Mouse (Mus musculus) limb, embryonic 14.5 days (tissue): ENCODE measurements around the gene Fgd5. TPM values are rescaled to one million over a fixed set of nuclear protein-coding genes. Genes with fewer than 3 reads are reported as not detected.

Source experiments
- ATAC-seq: fragments of 200-750 bp; cut with Nextera tagmentation; 2 replicates; pipeline ENCODE4 v1.8.0; 2017; ENCODE audit warnings: low read depth, moderate number of reproducible peaks, moderate TSS enrichment; ENCODE audit not compliant: low FRiP score
- DNase-seq: peaks from one replicate; pipeline ENCODE4 v3.0.0-alpha.2; 2015; ENCODE audit warnings: low spot score
- H3K27ac ChIP-seq: fragments of 300-500 bp; sonication (generic); replicated peaks from 2 replicates; pipeline ENCODE4 v1.5.1; 2014; ENCODE audit warnings: low read depth, mild to moderate bottlenecking, low read length, moderate library complexity, mixed read lengths
- H3K27me3 ChIP-seq: fragments of 300-500 bp; sonication (generic); 2 replicates; pipeline ENCODE4 v1.6.1; 2014; ENCODE audit warnings: low read length, mixed read lengths; ENCODE audit not compliant: control insufficient read depth, insufficient read depth
- H3K36me3 ChIP-seq: fragments of 300-500 bp; sonication (generic); 2 replicates; pipeline ENCODE4 v1.6.1; 2014; ENCODE audit warnings: mild to moderate bottlenecking, low read length, moderate library complexity, mixed read lengths; ENCODE audit not compliant: control insufficient read depth, insufficient read depth
- H3K4me1 ChIP-seq: fragments of 300-500 bp; sonication (generic); 2 replicates; pipeline ENCODE4 v1.6.1; 2014; ENCODE audit warnings: antibody characterized with exemption, low read length, mixed read lengths; ENCODE audit not compliant: control insufficient read depth, insufficient read depth
- H3K4me2 ChIP-seq: fragments of 300-500 bp; sonication (generic); replicated peaks from 2 replicates; pipeline ENCODE4 v1.6.1; 2014; ENCODE audit warnings: low read depth, mild to moderate bottlenecking, low read length, moderate library complexity; ENCODE audit not compliant: severe bottlenecking
- H3K4me3 ChIP-seq: fragments of 300-500 bp; sonication (generic); replicated peaks from 2 replicates; pipeline ENCODE4 v1.5.1; 2014; ENCODE audit warnings: low read length
- H3K9ac ChIP-seq: fragments of 300-500 bp; sonication (generic); 2 replicates; pipeline ENCODE4 v1.6.1; 2014; ENCODE audit warnings: mild to moderate bottlenecking, low read depth, low read length, moderate library complexity; ENCODE audit not compliant: severe bottlenecking
- H3K9me3 ChIP-seq: fragments of 300-500 bp; sonication (generic); 2 replicates; pipeline ENCODE4 v1.6.1; 2016; ENCODE audit warnings: low read length; ENCODE audit not compliant: control insufficient read depth
- POLR2A ChIP-seq: fragments of 200-500 bp; IDR thresholded peaks from 2 replicates; pipeline ENCODE4 v1.8.0; 2012; ENCODE audit warnings: inconsistent platforms, mild to moderate bottlenecking, moderate library complexity, borderline replicate concordance; ENCODE audit not compliant: insufficient read depth, insufficient read length; ENCODE audit errors: extremely low read depth
- WGBS: fragments of 180-500 bp; shearing (Covaris S2); extraction: QIAGEN DNeasy Blood & Tissue Kit; methylation state at CpG from one replicate; pipeline ENCODE4 v1.1.7; 2014; 5-methylcytosine and 5-hydroxymethylcytosine counted together
- polyA plus RNA-seq, 2 experiments: library from polyadenylated mRNA; depleted of rRNA in 1 of 2; stranded (reverse) in 1 of 2; unstranded in 1 of 2; fragments of >200 nt; fragmentation: Nextera tagmentation in 1 of 2; extraction: Ambion mirVana in 1 of 2; gene quantifications; 2 replicates each; pipeline versions ENCODE4 v1.2.1 to v1.2.3; 2012 to 2014

The Fgd5 gene
- polyA plus RNA-seq, 2 experiments = 8.5 to 10.9 TPM

DNA sequence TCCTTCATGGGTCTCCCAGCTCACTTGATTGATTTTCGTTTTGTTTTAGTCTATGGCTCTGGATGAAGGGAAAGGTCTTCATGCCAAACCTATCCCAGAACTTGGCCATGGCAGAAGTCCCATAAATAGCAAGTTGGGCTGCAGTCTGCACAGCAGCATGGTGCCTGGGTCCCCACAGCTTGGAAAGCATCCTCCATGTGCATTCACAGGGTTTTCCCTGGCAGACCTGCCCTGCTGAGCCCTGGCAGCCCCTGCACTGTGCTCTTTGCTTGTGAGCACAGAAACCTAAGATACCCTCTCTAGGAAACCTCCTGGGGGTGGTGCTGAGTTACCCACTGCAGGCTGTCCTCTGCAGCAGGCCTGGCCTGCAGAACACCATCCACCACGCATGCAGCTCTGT lies 32.2 kb downstream of the Fgd5 start:
- no peak overlapping the region for H3K9ac ChIP-seq
- H3K27ac ChIP-seq = no peak overlapping the region
- no peak for DNase-seq
- no peak for ATAC-seq
- no peaks in the 10 kb centered on the region for H3K9me3 ChIP-seq
- H3K4me3 ChIP-seq = no peak overlapping the region
- no peaks in the 10 kb centered on the region for H3K27me3 ChIP-seq
- no peak for TF ChIP-seq POLR2A
- H3K4me2 ChIP-seq = no peak overlapping the region
- peaks cover 6% of the 10 kb centered on the region; the same call in 1 of the 2 replicates for H3K4me1 ChIP-seq
- 86% methylated on average over 2 of the region's 2 CpGs for WGBS
- H3K36me3 ChIP-seq = no peaks in the 10 kb centered on the region

- Histone ChIP-seq H3K4me1 (peaks cover 6% of the 10 kb centered on the region; the same call in 1 of the 2 replicates), H3K27ac (no peak overlapping the region), H3K36me3 (no peaks in the 10 kb centered on the region), H3K4me2 (no peak overlapping the region), H3K9me3 (no peaks in the 10 kb centered on the region), H3K4me3 (no peak overlapping the region), H3K27me3 (no peaks in the 10 kb centered on the region), H3K9ac (no peak overlapping the region)
- no peak for ATAC-seq
- DNase-seq = no peak
- WGBS = 67% methylated on average over 5 of the region's 5 CpGs
- TF ChIP-seq POLR2A = no peak
Measured at GRCm38 (mm10) chr6:92012413-92012812, 33.7 kb downstream of the Fgd5 start.

DNA sequence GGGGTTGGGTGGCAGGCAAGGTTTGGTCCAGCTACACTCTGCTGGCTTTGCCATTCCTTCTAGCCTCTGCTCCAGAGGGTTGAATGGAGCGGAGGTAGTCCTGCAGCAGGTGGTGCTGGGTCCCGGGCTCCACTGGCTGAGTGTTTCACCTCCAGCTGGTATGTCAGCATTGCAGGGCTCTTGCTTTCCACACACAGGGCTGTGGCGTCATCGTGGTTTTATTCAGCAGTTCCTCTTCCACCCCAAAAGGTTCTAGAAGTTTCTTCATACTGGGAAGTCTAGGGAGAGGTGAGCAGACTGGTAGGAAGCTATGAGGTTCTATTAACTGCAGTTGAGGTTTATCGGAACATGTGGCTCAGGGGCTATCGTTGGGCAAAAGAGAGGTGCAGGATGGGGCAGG lies 34.4 kb downstream of the Fgd5 start:
- no peaks in the 10 kb centered on the region for H3K9me3 ChIP-seq
- WGBS = 88% methylated on average over 6 of the region's 6 CpGs
- H3K9ac ChIP-seq = no peak overlapping the region
- H3K27ac ChIP-seq = no peak overlapping the region
- DNase-seq (no peak), ATAC-seq (no peak)
- peaks cover 6% of the 10 kb centered on the region; the same call in 1 of the 2 replicates for H3K4me1 ChIP-seq
- no peak overlapping the region for H3K4me2 ChIP-seq
- no peak for TF ChIP-seq POLR2A
- no peaks in the 10 kb centered on the region for H3K27me3 ChIP-seq
- no peaks in the 10 kb centered on the region for H3K36me3 ChIP-seq
- no peak overlapping the region for H3K4me3 ChIP-seq

DNA sequence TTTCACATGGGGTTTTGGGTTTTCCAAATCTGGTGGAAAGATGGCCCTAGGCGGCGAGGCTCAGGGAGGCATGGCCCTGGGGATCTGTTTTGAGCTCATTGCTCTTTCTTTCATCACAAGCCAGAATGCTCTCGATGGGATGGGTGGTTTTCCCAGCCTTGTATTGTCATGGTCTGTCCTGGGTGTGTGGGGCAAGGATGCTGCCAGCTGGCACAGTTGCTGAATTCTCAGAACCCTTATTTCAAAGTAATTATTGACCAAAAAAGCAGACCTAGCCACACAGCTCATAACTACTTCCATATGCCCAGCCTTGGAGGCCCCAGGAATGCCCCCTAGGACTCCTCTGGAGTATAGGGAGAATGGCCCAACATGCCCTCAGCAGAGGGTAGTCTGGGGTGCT lies 34.9 kb downstream of the Fgd5 start:
- peaks cover 6% of the 10 kb centered on the region; the same call in 1 of the 2 replicates for H3K4me1 ChIP-seq
- H3K36me3 ChIP-seq = no peaks in the 10 kb centered on the region
- no peaks in the 10 kb centered on the region for H3K27me3 ChIP-seq
- H3K9me3 ChIP-seq = no peaks in the 10 kb centered on the region
- H3K4me2 ChIP-seq = no peak overlapping the region
- ATAC-seq = no peak
- no peak overlapping the region for H3K4me3 ChIP-seq
- TF ChIP-seq POLR2A = no peak
- 58% methylated on average over 3 of the region's 3 CpGs for WGBS
- peak; percentile 9 for DNase-seq
- no peak overlapping the region for H3K9ac ChIP-seq
- no peak overlapping the region for H3K27ac ChIP-seq

DNA sequence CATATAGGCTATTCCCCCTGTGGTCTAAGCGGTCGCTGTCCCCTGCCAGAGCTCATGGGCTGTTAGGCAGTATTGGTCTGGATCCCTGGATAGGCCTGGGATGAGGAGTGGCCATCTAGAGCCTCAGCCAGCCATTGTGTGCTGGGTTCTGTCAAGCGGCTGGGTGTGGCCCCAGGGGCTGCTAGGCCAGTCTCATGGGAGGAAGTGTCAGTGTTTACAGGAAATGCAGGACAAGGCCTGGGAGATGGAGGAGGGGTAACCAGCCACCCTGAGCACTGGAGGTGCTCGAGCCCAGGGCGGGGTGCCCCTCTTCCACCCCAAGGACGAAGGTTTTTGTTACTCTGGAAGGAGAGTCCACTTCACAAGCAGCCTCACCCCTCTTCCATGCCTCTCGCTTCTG lies 36.3 kb downstream of the Fgd5 start:
- ATAC-seq = no peak
- no peak overlapping the region for H3K4me2 ChIP-seq
- no peak for TF ChIP-seq POLR2A

DNA sequence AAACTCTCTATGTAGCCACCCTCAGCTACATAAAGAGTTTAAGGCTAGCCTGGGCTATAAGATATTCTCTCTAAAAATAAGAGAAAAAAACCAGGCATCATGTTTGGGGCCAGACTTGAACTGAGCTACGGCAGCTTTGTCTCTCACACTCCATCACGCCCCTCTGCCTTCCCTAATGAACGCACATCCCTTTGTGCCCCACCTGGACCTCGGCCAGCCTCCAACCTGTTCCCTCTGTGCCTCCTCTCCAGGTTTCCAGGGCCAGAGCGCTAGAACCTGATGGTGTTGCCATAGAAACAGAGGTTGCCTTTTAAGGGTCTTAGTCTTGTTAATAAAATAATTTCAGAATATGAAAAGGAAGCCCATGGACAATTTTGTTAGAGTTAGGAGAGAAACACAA lies 37.2 kb downstream of the Fgd5 start:
- DNase-seq (no peak), ATAC-seq (no peak)
- TF ChIP-seq POLR2A = no peak
- Histone ChIP-seq H3K9me3 (no peaks in the 10 kb centered on the region), H3K36me3 (no peaks in the 10 kb centered on the region), H3K4me3 (no peak overlapping the region), H3K27ac (no peak overlapping the region), H3K27me3 (no peaks in the 10 kb centered on the region), H3K4me2 (no peak overlapping the region), H3K9ac (no peak overlapping the region), H3K4me1 (peaks cover 6% of the 10 kb centered on the region; the same call in 1 of the 2 replicates)
- WGBS = 73% methylated on average over 5 of the region's 5 CpGs

More for the DNA sequence above, 36.3 kb downstream of the Fgd5 start:
- Histone ChIP-seq H3K4me3 (no peak overlapping the region), H3K9me3 (no peaks in the 10 kb centered on the region), H3K9ac (no peak overlapping the region), H3K27me3 (no peaks in the 10 kb centered on the region), H3K36me3 (no peaks in the 10 kb centered on the region), H3K4me1 (peaks cover 6% of the 10 kb centered on the region; the same call in 1 of the 2 replicates), H3K27ac (no peak overlapping the region)
- DNase-seq = no peak
- WGBS = 68% methylated on average over 7 of the region's 7 CpGs
